Mouse (Mus musculus) T-cell, adult 66 days (primary cell): Measurements from ENCODE around the gene Ptprg. TPM values are rescaled to one million over a fixed set of nuclear protein-coding genes. Genes with fewer than 3 reads are reported as not detected.

ENCODE experiments used
- total RNA-seq, 2 experiments: library from RNA; stranded (reverse); gene quantifications; 3 replicates in 1 of 2; 4 replicates in 1 of 2; pipeline ENCODE4 v1.2.4; 2023

Ptprg gene
- total RNA-seq: not detected

DNA sequence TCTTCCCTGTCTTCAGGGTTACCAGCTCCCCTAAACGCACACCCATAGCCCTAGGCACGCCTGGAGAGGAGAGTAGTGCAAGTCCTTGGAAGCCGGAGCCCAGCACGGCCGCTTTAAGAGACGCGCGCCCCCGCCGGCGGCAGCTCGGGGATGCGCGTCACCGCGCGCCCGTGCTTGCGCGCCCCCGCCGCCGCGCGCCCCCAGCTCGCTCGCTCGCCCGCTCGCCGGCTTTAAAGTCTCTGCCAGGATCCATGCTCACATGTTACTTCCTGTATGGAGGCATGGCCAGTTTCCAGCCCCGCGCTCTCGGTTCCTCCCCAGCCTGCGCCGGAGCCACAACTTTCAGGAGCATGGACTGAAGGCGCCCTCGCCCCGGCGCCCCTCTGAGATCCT, at the start of gene Ptprg:
TSS of gene Ptprg (plus strand) at position 260 of the 393 bp plus-strand sequence.

DNA sequence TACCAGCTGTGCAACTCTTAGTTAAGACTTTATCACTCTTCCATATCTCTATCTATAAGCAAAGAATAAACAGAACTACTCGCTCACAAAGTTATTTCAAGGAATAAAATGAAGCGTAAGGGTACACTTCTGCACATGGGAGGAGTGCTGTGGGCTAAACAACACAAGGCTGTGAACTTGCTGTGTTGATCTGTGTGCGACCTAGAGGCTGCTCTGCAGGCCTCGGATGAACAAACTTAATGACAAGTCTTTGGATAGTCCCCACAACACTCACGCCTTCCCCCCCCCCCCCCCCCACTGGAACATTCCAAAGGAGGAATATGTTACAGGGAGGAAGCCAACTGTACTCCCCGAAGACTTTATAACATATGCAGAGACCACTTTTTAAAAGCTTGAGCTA, 730.3 kb downstream of the Ptprg start, which contains the start of gene Gm49355:
TSS of gene Gm49355 (plus strand) at position 336 of the 400 bp plus-strand sequence.

DNA sequence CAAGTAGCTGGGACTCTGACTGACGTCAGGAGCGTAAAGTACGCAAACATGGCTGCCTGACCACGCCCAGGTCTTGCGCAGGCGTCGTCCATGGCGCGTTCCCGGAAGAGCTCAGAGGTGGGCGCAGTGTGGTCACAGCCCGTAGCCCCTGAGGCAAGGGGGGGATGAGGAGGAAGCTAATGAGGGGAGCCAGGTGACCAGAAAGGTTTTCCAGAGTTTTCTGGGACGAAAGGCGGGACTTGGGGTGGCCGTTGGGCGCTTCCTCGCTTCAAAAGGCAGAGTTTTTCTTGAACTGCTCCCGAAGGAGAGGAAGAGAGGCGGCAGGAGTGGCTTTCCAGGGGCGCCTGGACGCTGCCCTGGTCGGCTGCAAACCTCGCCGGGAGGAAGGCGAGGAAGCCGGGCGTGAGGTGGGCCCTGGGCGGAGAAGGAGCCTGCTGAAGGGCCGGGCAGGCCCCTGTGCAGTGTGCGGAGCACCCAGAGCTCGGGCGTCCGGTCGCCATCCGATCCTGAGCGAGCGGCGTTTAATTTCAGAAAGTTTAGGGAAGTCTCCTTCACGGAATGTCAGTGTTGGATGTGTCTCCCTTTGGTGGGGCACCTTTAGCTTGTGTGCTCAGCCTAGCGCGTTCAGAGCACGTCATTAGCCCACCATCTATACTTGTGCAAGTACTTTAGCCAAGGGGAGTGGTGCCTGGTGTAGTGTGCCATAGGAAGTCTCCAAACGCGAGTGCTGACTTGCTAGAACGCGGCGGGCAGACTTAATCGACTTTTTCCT, 731.0 kb downstream of the Ptprg start, which contains the start of gene 3830406C13Rik:
TSS of gene 3830406C13Rik (plus strand) at position 33 of the 772 bp plus-strand sequence.

Other genes with a start within 250 kb of the Ptprg start
- not detected for gene Gm3839, start 196.8 kb upstream of the Ptprg start, total RNA-seq